Mouse (Mus musculus) cerebellum, adult 2 months (tissue): ENCODE results near the gene Cacng8.

Experiments
- CTCF ChIP-seq: fragments of 200-500 bp; IDR thresholded peaks from 2 replicates; pipeline ENCODE4 v1.5.1; 2011; ENCODE audit warnings: low read depth, mild to moderate bottlenecking, control low read depth, low read length, moderate library complexity, borderline replicate concordance; ENCODE audit not compliant: insufficient read depth
- POLR2A ChIP-seq: fragments of 200-500 bp; IDR thresholded peaks from 2 replicates; pipeline ENCODE4 v1.6.1; 2011; ENCODE audit warnings: low read length, control low read depth, borderline replicate concordance; ENCODE audit not compliant: insufficient read depth

- TF ChIP-seq CTCF (no peak), POLR2A (no peak)
Measured at GRCm38 (mm10) chr7:3369189-3369588, 21.3 kb upstream of the Cacng8 start.
